Mouse (Mus musculus): ENCODE measurements at regions not wholly inside any gene's neighbourhood (a gene's known extent, or its start where the extent isn't known, plus 50 kb on each side); places are given as distances from the start of the nearest gene placed in this dataset.
A peak's percentile ranks its signal among the peaks of the same experiment; 100 is the strongest.

- no peak for DNase-seq
- intact Hi-C loops (cut with DNase I): no loop called here
Observed at GRCm38 (mm10) chr2:173366734-173367133, 90.4 kb upstream of the Pmepa1 start.

GRCm38 (mm10) chr2:173368899-173369298 lies 92.6 kb upstream of the Pmepa1 start:
- intact Hi-C loops (cut with DNase I): no loop called here

GRCm38 (mm10) chr2:173376926-173377325 lies 100.6 kb upstream of the Pmepa1 start:
- no peak for DNase-seq
- intact Hi-C loops (cut with DNase I): no loop called here

More at GRCm38 (mm10) chr2:173368899-173369298, 92.6 kb upstream of the Pmepa1 start:
- no peak for DNase-seq

GRCm38 (mm10) chr2:173377497-173378257 lies 101.3 kb upstream of the Pmepa1 start:
- intact Hi-C loops (cut with DNase I): no loop called here
- DNase-seq: no peak

GRCm38 (mm10) chr2:173379736-173380135 lies 103.4 kb upstream of the Pmepa1 start:
- DNase-seq: no peak
- intact Hi-C loops (cut with DNase I): no loop called here

GRCm38 (mm10) chr2:173380341-173380761 lies 104.0 kb upstream of the Pmepa1 start:
- DNase-seq: no peak
- intact Hi-C loops (cut with DNase I): no loop called here

- intact Hi-C loops (cut with DNase I): no loop called here
- DNase-seq: no peak
Observed at GRCm38 (mm10) chr2:173382176-173382813, 106.0 kb upstream of the Pmepa1 start.

- DNase-seq: no peak
- intact Hi-C loops (cut with DNase I): no loop called here
Observed at GRCm38 (mm10) chr2:173384935-173385586, 108.7 kb upstream of the Pmepa1 start.

- intact Hi-C loops (cut with DNase I): no loop called here
- DNase-seq: no peak
Observed at GRCm38 (mm10) chr2:173385722-173386141, 109.4 kb upstream of the Pmepa1 start.

- intact Hi-C loops (cut with DNase I): no loop called here
- DNase-seq: no peak
Observed at GRCm38 (mm10) chr2:173388140-173388539, 111.8 kb upstream of the Pmepa1 start.

- DNase-seq: no peak
- intact Hi-C loops (cut with DNase I): no loop called here
Observed at GRCm38 (mm10) chr2:173392557-173393323, 116.4 kb upstream of the Pmepa1 start.

GRCm38 (mm10) chr2:173393324-173393592 lies 116.9 kb upstream of the Pmepa1 start:
- DNase-seq: no peak
- intact Hi-C loops (cut with DNase I): no loop called here

- intact Hi-C loops (cut with DNase I): no loop called here
- no peak for DNase-seq
Observed at GRCm38 (mm10) chr2:173395526-173395925, 119.2 kb upstream of the Pmepa1 start.

- intact Hi-C loops (cut with DNase I): no loop called here
- no peak for DNase-seq
Observed at GRCm38 (mm10) chr2:173397846-173398331, 121.6 kb upstream of the Pmepa1 start.

GRCm38 (mm10) chr2:173405629-173406028 lies 116.8 kb upstream of the 1700021F07Rik start:
- DNase-seq: no peak
- intact Hi-C loops (cut with DNase I): no loop called here

- intact Hi-C loops (cut with DNase I): no loop called here
Observed at GRCm38 (mm10) chr2:173406344-173407094, 115.9 kb upstream of the 1700021F07Rik start.

GRCm38 (mm10) chr2:173407133-173407532 lies 115.3 kb upstream of the 1700021F07Rik start:
- DNase-seq: no peak
- intact Hi-C loops (cut with DNase I): no loop called here

More at GRCm38 (mm10) chr2:173406344-173407094, 115.9 kb upstream of the 1700021F07Rik start:
- peak; percentile 67 for DNase-seq

GRCm38 (mm10) chr2:173408681-173409081 lies 113.7 kb upstream of the 1700021F07Rik start:
- intact Hi-C loops (cut with DNase I): no loop called here
- no peak for DNase-seq

GRCm38 (mm10) chr2:173409433-173409832 lies 113.0 kb upstream of the 1700021F07Rik start:
- DNase-seq: peak; percentile 41
- intact Hi-C loops (cut with DNase I): no loop called here
